Mouse (Mus musculus) MEL (cell line): ENCODE results near the gene Med13. TPM values are rescaled to one million over a fixed set of nuclear protein-coding genes. Genes with fewer than 3 reads are reported as not detected.

Source experiments
- DNase-seq: peaks from one replicate; pipeline ENCODE4 v3.0.0; 2011; ENCODE audit warnings: low read depth, low spot score
- H3K27ac ChIP-seq: 2 replicates; pipeline ENCODE4 v1.5.1; 2012; ENCODE audit warnings: low read depth, mild to moderate bottlenecking, control low read depth, low read length, moderate library complexity; ENCODE audit not compliant: control insufficient read depth
- H3K27me3 ChIP-seq, 2 experiments: fragments of 150-350 bp in 1 of 2; sonication (generic) in 1 of 2; 2 replicates each; pipeline ENCODE4 v1.6.1; 2012; ENCODE audit warnings: low read length in 2 of 2, mild to moderate bottlenecking in 2 of 2, improper control_type of control experiment in 1 of 2, moderate library complexity in 1 of 2; ENCODE audit not compliant: insufficient read depth in 2 of 2, control insufficient read depth in 1 of 2
- H3K36me3 ChIP-seq, 2 experiments: 2 replicates each; pipeline ENCODE4 v1.6.1; 2012 to 2014; ENCODE audit warnings: low read length in 2 of 2, improper control_type of control experiment in 1 of 2, inconsistent platforms in 1 of 2, mild to moderate bottlenecking in 1 of 2; ENCODE audit not compliant: insufficient read depth in 2 of 2, control insufficient read depth in 1 of 2
- H3K4me1 ChIP-seq, 2 experiments: fragments of 150-350 bp in 1 of 2; sonication (generic) in 1 of 2; 2 replicates each; pipeline ENCODE4 v1.6.1; 2012; ENCODE audit warnings: low read length in 2 of 2, improper control_type of control experiment in 1 of 2, mild to moderate bottlenecking in 1 of 2; ENCODE audit not compliant: insufficient read depth in 2 of 2, control insufficient read depth in 1 of 2
- H3K4me3 ChIP-seq, 2 experiments: fragments of 150-350 bp in 1 of 2; sonication (generic) in 1 of 2; 2 replicates each; pipeline ENCODE4 v1.5.1; 2012; ENCODE audit warnings: low read depth in 2 of 2, low read length in 2 of 2, mild to moderate bottlenecking in 2 of 2, moderate library complexity in 2 of 2, control low read depth in 1 of 2, improper control_type of control experiment in 1 of 2; ENCODE audit not compliant: control insufficient read depth in 1 of 2, insufficient read depth in 1 of 2
- H3K79me2 ChIP-seq: 2 replicates; pipeline ENCODE4 v1.6.1; 2012; ENCODE audit warnings: mild to moderate bottlenecking, low read length, moderate library complexity; ENCODE audit not compliant: control insufficient read depth, poor library complexity, insufficient read depth
- H3K9ac ChIP-seq: 2 replicates; pipeline ENCODE4 v1.6.1; 2012; ENCODE audit warnings: low read depth, mild to moderate bottlenecking, control low read depth, low read length, moderate library complexity; ENCODE audit not compliant: control insufficient read depth, poor library complexity, severe bottlenecking
- H3K9me3 ChIP-seq: fragments of 150-350 bp; sonication (generic); replicated peaks from 2 replicates; pipeline ENCODE4 v1.6.1; 2012; ENCODE audit warnings: mild to moderate bottlenecking, low read length, improper control_type of control experiment, moderate library complexity; ENCODE audit not compliant: insufficient read depth
- BHLHE40 ChIP-seq: IDR thresholded peaks from 2 replicates; pipeline ENCODE4 v1.6.1; 2012; ENCODE audit warnings: low read depth, mild to moderate bottlenecking, inconsistent platforms, low read length, improper control_type of control experiment, borderline replicate concordance
- CHD2 ChIP-seq: IDR thresholded peaks from 2 replicates; pipeline ENCODE4 v1.6.1; 2011; ENCODE audit warnings: low read length, improper control_type of control experiment
- CTCF ChIP-seq, 3 experiments: IDR thresholded peaks in 2 of 3; conservative IDR thresholded peaks in 1 of 3; 2 replicates each; pipeline ENCODE4 v1.5.1; 2011 to 2012; ENCODE audit warnings: low read length in 3 of 3, low read depth in 2 of 3, mild to moderate bottlenecking in 2 of 3, improper control_type of control experiment in 1 of 3, inconsistent platforms in 1 of 3, mixed read lengths in 1 of 3, moderate library complexity in 1 of 3; ENCODE audit not compliant: control insufficient read depth in 1 of 3, insufficient read depth in 1 of 3, poor library complexity in 1 of 3, severe bottlenecking in 1 of 3
- E2F4 ChIP-seq: IDR thresholded peaks from 2 replicates; pipeline ENCODE4 v1.6.1; 2011; ENCODE audit warnings: low read depth, low read length, improper control_type of control experiment, borderline replicate concordance
- ELF1 ChIP-seq: IDR thresholded peaks from 2 replicates; pipeline ENCODE4 v1.6.1; 2014; ENCODE audit warnings: low read depth, mild to moderate bottlenecking, inconsistent platforms, low read length, improper control_type of control experiment, moderate library complexity
- EP300 ChIP-seq, 2 experiments: IDR thresholded peaks; 2 replicates each; pipeline ENCODE4 v1.6.1; 2011; ENCODE audit warnings: improper control_type of control experiment in 2 of 2, low read length in 2 of 2, low read depth in 1 of 2, mild to moderate bottlenecking in 1 of 2
- ETS1 ChIP-seq: IDR thresholded peaks from 2 replicates; pipeline ENCODE4 v1.6.1; 2012; ENCODE audit warnings: low read depth, mild to moderate bottlenecking, inconsistent platforms, low read length, improper control_type of control experiment, moderate library complexity
- GABPA ChIP-seq: IDR thresholded peaks from 2 replicates; pipeline ENCODE4 v1.6.1; 2012; ENCODE audit warnings: low read depth, mild to moderate bottlenecking, inconsistent platforms, low read length, improper control_type of control experiment, moderate library complexity
- GATA1 ChIP-seq: IDR thresholded peaks from 2 replicates; pipeline ENCODE4 v1.6.1; 2011; ENCODE audit warnings: low read depth, low read length, improper control_type of control experiment
- HCFC1 ChIP-seq: IDR thresholded peaks from 2 replicates; pipeline ENCODE4 v1.6.1; 2012; ENCODE audit warnings: low read depth, mild to moderate bottlenecking, inconsistent platforms, low read length, improper control_type of control experiment, moderate library complexity
- JUND ChIP-seq: IDR thresholded peaks from 2 replicates; pipeline ENCODE4 v1.6.1; 2011; ENCODE audit warnings: low read depth, mild to moderate bottlenecking, improper control_type of control experiment, low read length
- MAZ ChIP-seq: IDR thresholded peaks from 2 replicates; pipeline ENCODE4 v1.6.1; 2012; ENCODE audit warnings: low read depth, mild to moderate bottlenecking, inconsistent platforms, low read length, improper control_type of control experiment
- MEF2A ChIP-seq: IDR thresholded peaks from 2 replicates; pipeline ENCODE4 v1.6.1; 2014; ENCODE audit warnings: low read depth, mild to moderate bottlenecking, inconsistent platforms, low read length, improper control_type of control experiment; ENCODE audit not compliant: poor library complexity, insufficient replicate concordance, severe bottlenecking; ENCODE audit errors: extremely low read depth
- MYC ChIP-seq: IDR thresholded peaks from 2 replicates; pipeline ENCODE4 v1.6.1; 2011; ENCODE audit warnings: low read depth, mild to moderate bottlenecking, low read length, improper control_type of control experiment, moderate library complexity
- NELFE ChIP-seq: IDR thresholded peaks from 2 replicates; pipeline ENCODE4 v1.6.1; 2011; ENCODE audit warnings: low read depth, low read length, improper control_type of control experiment
- POLR2AphosphoS2 ChIP-seq: IDR thresholded peaks from 2 replicates; pipeline ENCODE4 v1.6.1; 2011; ENCODE audit warnings: low read length, improper control_type of control experiment
- POLR2AphosphoS5 ChIP-seq: IDR thresholded peaks from 2 replicates; pipeline ENCODE4 v1.6.1; 2012; ENCODE audit warnings: low read depth, borderline replicate concordance, mild to moderate bottlenecking, inconsistent platforms, low read length, moderate library complexity, mixed read lengths
- SIN3A ChIP-seq: IDR thresholded peaks from 2 replicates; pipeline ENCODE4 v1.6.1; 2012; ENCODE audit warnings: low read length, improper control_type of control experiment, inconsistent platforms
- TBP ChIP-seq: IDR thresholded peaks from 2 replicates; pipeline ENCODE4 v1.8.0; 2011; ENCODE audit warnings: low read depth, low read length, improper control_type of control experiment
- USF1 ChIP-seq: IDR thresholded peaks from 2 replicates; pipeline ENCODE4 v1.6.1; 2014; ENCODE audit warnings: low read depth, mild to moderate bottlenecking, inconsistent platforms, low read length, improper control_type of control experiment, moderate library complexity
- USF2 ChIP-seq, 2 experiments: IDR thresholded peaks; 2 replicates each; pipeline ENCODE4 v1.6.1; 2011 to 2012; ENCODE audit warnings: improper control_type of control experiment in 2 of 2, low read length in 2 of 2, borderline replicate concordance in 1 of 2, inconsistent platforms in 1 of 2, low read depth in 1 of 2, mild to moderate bottlenecking in 1 of 2; ENCODE audit not compliant: insufficient read depth in 1 of 2
- ZKSCAN1 ChIP-seq: IDR thresholded peaks from 2 replicates; pipeline ENCODE4 v1.6.1; 2012; ENCODE audit warnings: low read depth, mild to moderate bottlenecking, inconsistent platforms, low read length, improper control_type of control experiment, moderate library complexity
- ZNF384 ChIP-seq: IDR thresholded peaks from 2 replicates; pipeline ENCODE4 v1.6.1; 2012; ENCODE audit warnings: low read depth, mild to moderate bottlenecking, inconsistent platforms, low read length, improper control_type of control experiment
- polyA plus RNA-seq, 2 experiments: library from polyadenylated mRNA; stranded (reverse) in 1 of 2; unstranded in 1 of 2; fragments of >175 nt in 1 of 2; fragments of >200 nt in 1 of 2; gene quantifications; 2 replicates each; pipeline versions ENCODE4 v1.2.1 to v1.2.4; 2012; ENCODE audit warnings: low replicate concordance in 2 of 2, low read depth in 1 of 2; ENCODE audit not compliant: insufficient read length in 2 of 2, insufficient read depth in 1 of 2, missing spikeins in 1 of 2
- total RNA-seq: library from RNA; depleted of rRNA; stranded (reverse); fragments of 300-350 nt; gene quantifications from 2 replicates; pipeline ENCODE4 v1.2.3, GENCODE M21; 2012

The Med13 gene
- total and polyA plus RNA-seq, 3 experiments = 23.3 to 114 (median 26.4) TPM

- TF ChIP-seq E2F4 = no peak
- no peak for TF ChIP-seq GABPA
- TF ChIP-seq MYC = peak; percentile 48; the same call in 1 of the 2 replicates
- no peak for TF ChIP-seq POLR2AphosphoS5
- no peak for TF ChIP-seq MEF2A
- no peak for TF ChIP-seq USF1
- no peak for TF ChIP-seq USF2 (IDR thresholded peaks at IDR 0.05; ENCODE audit: borderline replicate concordance in 1 of 2, insufficient read depth in 1 of 2, low read depth in 1 of 2, low read length in 2 of 2)
- TF ChIP-seq MAZ = no peak
- no peak for TF ChIP-seq POLR2AphosphoS2
- no peak for TF ChIP-seq BHLHE40
These were observed 37.7 kb upstream of the Med13 start (continued) for GRCm38 (mm10) chr11:86395100-86395499.

- no peak for DNase-seq
- Histone ChIP-seq H3K36me3 (peaks cover 0 to 30% of the 10 kb centered on the region in 2 experiments; a peak in 2 of 4 replicates), H3K4me1 (peaks cover 25 to 33% of the 10 kb centered on the region in 2 experiments), H3K27me3 (no peaks in the 10 kb centered on the region), H3K9me3 (no peaks in the 10 kb centered on the region), H3K27ac (no peak overlapping the region), H3K9ac (no peak overlapping the region), H3K4me3 (no peak overlapping the region), H3K79me2 (no peaks in the 10 kb centered on the region)
- TF ChIP-seq HCFC1 = no peak
These were observed 34.3 kb upstream of the Med13 start for GRCm38 (mm10) chr11:86391687-86392086.

- peaks cover 0 to 16% of the 10 kb centered on the region in 2 experiments; a peak in 2 of 4 replicates for H3K36me3 ChIP-seq
- H3K27me3 ChIP-seq = no peaks in the 10 kb centered on the region
- TF ChIP-seq NELFE (no peak), MYC (no peak), USF2 (IDR thresholded peaks at IDR 0.05; ENCODE audit: borderline replicate concordance in 1 of 2, insufficient read depth in 1 of 2, low read depth in 1 of 2, low read length in 2 of 2) (no peak), POLR2AphosphoS2 (no peak), SIN3A (no peak), CHD2 (no peak), TBP (no peak), ELF1 (no peak), JUND (no peak), CTCF (IDR thresholded peaks at IDR 0.05 in 2 of 3, conservative IDR thresholded peaks at IDR 0.05 in 1 of 3; ENCODE audit: control insufficient read depth in 1 of 3, insufficient read depth in 1 of 3, low read depth in 2 of 3, low read length in 3 of 3, poor library complexity in 1 of 3, severe bottlenecking in 1 of 3) (no peak), ZNF384 (no peak), ETS1 (no peak), GABPA (no peak), EP300 (IDR thresholded peaks at IDR 0.05; ENCODE audit: low read depth in 1 of 2, low read length in 2 of 2) (no peak), GATA1 (no peak), ZKSCAN1 (no peak)
- no peak for DNase-seq
- H3K4me1 ChIP-seq = peaks cover 14 to 19% of the 10 kb centered on the region in 2 experiments
- no peak overlapping the region for H3K4me3 ChIP-seq
- H3K27ac ChIP-seq = no peak overlapping the region
- H3K9ac ChIP-seq = no peak overlapping the region
- no peaks in the 10 kb centered on the region for H3K9me3 ChIP-seq
- H3K79me2 ChIP-seq = no peaks in the 10 kb centered on the region
These were observed 32.9 kb upstream of the Med13 start for GRCm38 (mm10) chr11:86390308-86390707.
